Mouse (Mus musculus): ENCODE measurements around the gene Trpc4. TPM values are rescaled to one million over a fixed set of nuclear protein-coding genes. Genes with fewer than 3 reads are reported as not detected.

Trpc4 gene
- polyA plus RNA-seq, 1 experiment, result not detected

GRCm38 (mm10) chr3:54357561-54357960 is 201.7 kb downstream of the Trpc4 start:
- no peaks in the 10 kb centered on the region for H3K27me3 ChIP-seq (ENCODE audit: control insufficient read depth, insufficient read depth, insufficient read length)
- no peak for TF ChIP-seq MYOG (IDR thresholded peaks at IDR 0.05; ENCODE audit: control insufficient read depth, extremely low read depth, insufficient read length)
- no peak for TF ChIP-seq FOSL1 (IDR thresholded peaks at IDR 0.05; ENCODE audit: insufficient read depth, low read length, poor library complexity, severe bottlenecking)
- TF ChIP-seq MAX (IDR thresholded peaks at IDR 0.05), result no peak
- TF ChIP-seq CEBPB (IDR thresholded peaks at IDR 0.05; ENCODE audit: low read depth), result no peak
- no peak for TF ChIP-seq USF1 (IDR thresholded peaks at IDR 0.05; ENCODE audit: low read depth)
- TF ChIP-seq CTCF (IDR thresholded peaks at IDR 0.05; ENCODE audit: control insufficient read depth, insufficient read depth, insufficient read length), result no peak
- TF ChIP-seq MYOD1 (IDR thresholded peaks at IDR 0.05; ENCODE audit: control insufficient read depth, insufficient read length, low read depth), result no peak
- no peaks in the 10 kb centered on the region for H3K79me3 ChIP-seq (ENCODE audit: low read depth)
- no peaks in the 10 kb centered on the region for H3K36me3 ChIP-seq (ENCODE audit: control insufficient read depth, insufficient read depth)
- no peak overlapping the region for H3K4me3 ChIP-seq (ENCODE audit: insufficient read depth, poor library complexity, severe bottlenecking)
- H3ac ChIP-seq (ENCODE audit: control insufficient read depth, insufficient read length, low read depth), result no peak overlapping the region
- no peaks in the 10 kb centered on the region for H3K79me2 ChIP-seq (ENCODE audit: control insufficient read depth, insufficient read depth)

- no peak for TF ChIP-seq CEBPB (IDR thresholded peaks at IDR 0.05; ENCODE audit: low read depth)
- peak; percentile 43 for TF ChIP-seq MYOD1 (IDR thresholded peaks at IDR 0.05; ENCODE audit: control insufficient read depth, insufficient read length, low read depth)
- peak; percentile 87 for TF ChIP-seq MAX (IDR thresholded peaks at IDR 0.05)
- TF ChIP-seq CTCF (IDR thresholded peaks at IDR 0.05; ENCODE audit: control insufficient read depth, insufficient read depth, insufficient read length), result no peak
- peak; percentile 48 for TF ChIP-seq FOSL1 (IDR thresholded peaks at IDR 0.05; ENCODE audit: insufficient read depth, low read length, poor library complexity, severe bottlenecking)
- no peak for TF ChIP-seq USF1 (IDR thresholded peaks at IDR 0.05; ENCODE audit: low read depth)
- TF ChIP-seq MYOG (IDR thresholded peaks at IDR 0.05; ENCODE audit: control insufficient read depth, extremely low read depth, insufficient read length), result no peak
- no peaks in the 10 kb centered on the region for H3K36me3 ChIP-seq (ENCODE audit: control insufficient read depth, insufficient read depth)
- H3K79me3 ChIP-seq (ENCODE audit: low read depth), result no peaks in the 10 kb centered on the region
- no peaks in the 10 kb centered on the region for H3K27me3 ChIP-seq (ENCODE audit: control insufficient read depth, insufficient read depth, insufficient read length)
- H3K4me3 ChIP-seq (ENCODE audit: insufficient read depth, poor library complexity, severe bottlenecking), result no peak overlapping the region
- no peaks in the 10 kb centered on the region for H3K79me2 ChIP-seq (ENCODE audit: control insufficient read depth, insufficient read depth)
- H3ac ChIP-seq (ENCODE audit: control insufficient read depth, insufficient read length, low read depth), result peak overlapping the region; percentile 35
Observed at GRCm38 (mm10) chr3:54358463-54359189, 202.8 kb downstream of the Trpc4 start.

GRCm38 (mm10) chr3:54360897-54361296 is 205.1 kb downstream of the Trpc4 start, which contains the start of gene Postn:
Postn (plus strand) TSS chr3:54361109.
- Histone ChIP-seq H3ac (ENCODE audit: control insufficient read depth, insufficient read length, low read depth) (no peak within 1 kb of the TSS), H3K36me3 (ENCODE audit: control insufficient read depth, insufficient read depth) (no peaks in the 10 kb centered on the region), H3K27me3 (ENCODE audit: control insufficient read depth, insufficient read depth, insufficient read length) (no peaks in the 10 kb centered on the region), H3K79me3 (ENCODE audit: low read depth) (no peaks in the 10 kb centered on the region), H3K4me3 (ENCODE audit: insufficient read depth, poor library complexity, severe bottlenecking) (no peak within 1 kb of the TSS), H3K79me2 (ENCODE audit: control insufficient read depth, insufficient read depth) (no peaks in the 10 kb centered on the region)
- TF ChIP-seq USF1 (IDR thresholded peaks at IDR 0.05; ENCODE audit: low read depth), result no peak
- no peak for TF ChIP-seq CEBPB (IDR thresholded peaks at IDR 0.05; ENCODE audit: low read depth)
- no peak for TF ChIP-seq MYOD1 (IDR thresholded peaks at IDR 0.05; ENCODE audit: control insufficient read depth, insufficient read length, low read depth)
- no peak for TF ChIP-seq MYOG (IDR thresholded peaks at IDR 0.05; ENCODE audit: control insufficient read depth, extremely low read depth, insufficient read length)
- no peak for TF ChIP-seq MAX (IDR thresholded peaks at IDR 0.05)
- no peak for TF ChIP-seq CTCF (IDR thresholded peaks at IDR 0.05; ENCODE audit: control insufficient read depth, insufficient read depth, insufficient read length)

- TF ChIP-seq MAX (IDR thresholded peaks at IDR 0.05), result no peak
- no peak for TF ChIP-seq USF1 (IDR thresholded peaks at IDR 0.05; ENCODE audit: low read depth)
- TF ChIP-seq MYOG (IDR thresholded peaks at IDR 0.05; ENCODE audit: control insufficient read depth, extremely low read depth, insufficient read length), result no peak
- TF ChIP-seq CEBPB (IDR thresholded peaks at IDR 0.05; ENCODE audit: low read depth), result no peak
- no peak for TF ChIP-seq CTCF (IDR thresholded peaks at IDR 0.05; ENCODE audit: control insufficient read depth, insufficient read depth, insufficient read length)
- TF ChIP-seq MYOD1 (IDR thresholded peaks at IDR 0.05; ENCODE audit: control insufficient read depth, insufficient read length, low read depth), result no peak
- TF ChIP-seq FOSL1 (IDR thresholded peaks at IDR 0.05; ENCODE audit: insufficient read depth, low read length, poor library complexity, severe bottlenecking), result no peak
- Histone ChIP-seq H3ac (ENCODE audit: control insufficient read depth, insufficient read length, low read depth) (no peak overlapping the region), H3K4me3 (ENCODE audit: insufficient read depth, poor library complexity, severe bottlenecking) (no peak overlapping the region), H3K27me3 (ENCODE audit: control insufficient read depth, insufficient read depth, insufficient read length) (no peaks in the 10 kb centered on the region), H3K36me3 (ENCODE audit: control insufficient read depth, insufficient read depth) (no peaks in the 10 kb centered on the region), H3K79me3 (ENCODE audit: low read depth) (no peaks in the 10 kb centered on the region), H3K79me2 (ENCODE audit: control insufficient read depth, insufficient read depth) (no peaks in the 10 kb centered on the region)
Observed at GRCm38 (mm10) chr3:54361656-54362055, 205.8 kb downstream of the Trpc4 start.

Other genes starting within 250 kb of the Trpc4 start
- gene Postn, start 205.1 kb downstream of the Trpc4 start, polyA plus RNA-seq (2012; fragmentation: generic; extraction: Trizol), result 0.06 TPM

Data from C2C12 (cell line).